Mouse (Mus musculus): Measurements from ENCODE around the gene Psmb5. TPM values are rescaled to one million over a fixed set of nuclear protein-coding genes. Genes with fewer than 3 reads are reported as not detected.
"Not testable (repeated sequence)": the region's sequence is repeated elsewhere in the genome, so short reads cannot be mapped to it uniquely, and the experiment has no call there.

Gene Psmb5
- polyA plus RNA-seq, 1 experiment from 2014 or later: 352 TPM

GRCm38 (mm10) chr14:54617152-54617896 lies 498 bp downstream of the Psmb5 start:
- WGBS: 2% methylated on average over 36 of the region's 38 CpGs
- peak overlapping the region; percentile 89 for H3K4me3 ChIP-seq (ENCODE audit: low read length)
- ATAC-seq (ENCODE audit: low read depth): peak; percentile 58

GRCm38 (mm10) chr14:54616226-54616825 lies 1.5 kb downstream of the Psmb5 start:
- WGBS: 91% methylated on average over 16 of the region's 16 CpGs
- peaks cover 7% of the 10 kb centered on the region for H3K4me1 ChIP-seq (replicated peaks; ENCODE audit: control insufficient read depth, insufficient read depth, low read length)
- no peak for ATAC-seq (ENCODE audit: low read depth)
- H3K4me3 ChIP-seq (ENCODE audit: low read length): no peak overlapping the region; the same call in 1 of the 2 replicates
- H3K9me3 ChIP-seq (ENCODE audit: control insufficient read depth, low read length): no peaks in the 10 kb centered on the region
- H3K36me3 ChIP-seq (ENCODE audit: control insufficient read depth, insufficient read depth, low read length): peaks cover 22% of the 10 kb centered on the region
- no peak overlapping the region for H3K9ac ChIP-seq (ENCODE audit: low read length)
- H3K27ac ChIP-seq (ENCODE audit: low read length): no peak overlapping the region
- no peak overlapping the region for H3K4me2 ChIP-seq (ENCODE audit: low read depth, low read length)
- no peaks in the 10 kb centered on the region for H3K27me3 ChIP-seq (ENCODE audit: control insufficient read depth, insufficient read depth, low read depth, low read length)

More at GRCm38 (mm10) chr14:54617152-54617896, 498 bp downstream of the Psmb5 start:
- Histone ChIP-seq H3K27ac (ENCODE audit: low read length) (peak overlapping the region; percentile 67), H3K36me3 (ENCODE audit: control insufficient read depth, insufficient read depth, low read length) (peaks cover 19% of the 10 kb centered on the region), H3K4me1 (replicated peaks; ENCODE audit: control insufficient read depth, insufficient read depth, low read length) (peaks cover 7% of the 10 kb centered on the region), H3K9ac (ENCODE audit: low read length) (peak overlapping the region; percentile 90), H3K4me2 (ENCODE audit: low read depth, low read length) (peak overlapping the region; percentile 86), H3K27me3 (ENCODE audit: control insufficient read depth, insufficient read depth, low read depth, low read length) (no peaks in the 10 kb centered on the region), H3K9me3 (ENCODE audit: control insufficient read depth, low read length) (no peaks in the 10 kb centered on the region)

- not testable (repeated sequence) for H3K9ac ChIP-seq (ENCODE audit: low read length); H3K27me3 ChIP-seq (ENCODE audit: control insufficient read depth, insufficient read depth, low read depth, low read length); H3K27ac ChIP-seq (ENCODE audit: low read length); H3K9me3 ChIP-seq (ENCODE audit: control insufficient read depth, low read length); ATAC-seq (ENCODE audit: low read depth); H3K4me2 ChIP-seq (ENCODE audit: low read depth, low read length); H3K4me3 ChIP-seq (ENCODE audit: low read length); H3K4me1 ChIP-seq (replicated peaks; ENCODE audit: control insufficient read depth, insufficient read depth, low read length)
- H3K36me3 ChIP-seq (ENCODE audit: control insufficient read depth, insufficient read depth, low read length): peaks cover 22% of the 10 kb centered on the region
- WGBS: 94% methylated on average over 14 of the region's 16 CpGs
Measured at GRCm38 (mm10) chr14:54614130-54614529, 3.7 kb downstream of the Psmb5 start.

- Histone ChIP-seq H3K4me2 (ENCODE audit: low read depth, low read length) (no peak overlapping the region), H3K36me3 (ENCODE audit: control insufficient read depth, insufficient read depth, low read length) (peaks cover 21% of the 10 kb centered on the region), H3K27me3 (ENCODE audit: control insufficient read depth, insufficient read depth, low read depth, low read length) (no peaks in the 10 kb centered on the region), H3K4me1 (replicated peaks; ENCODE audit: control insufficient read depth, insufficient read depth, low read length) (0 out of 2 replicates have a peak, but pooled peaks cover 2% of the 10 kb centered on the region), H3K9me3 (ENCODE audit: control insufficient read depth, low read length) (no peaks in the 10 kb centered on the region), H3K9ac (ENCODE audit: low read length) (no peak overlapping the region), H3K27ac (ENCODE audit: low read length) (no peak overlapping the region), H3K4me3 (ENCODE audit: low read length) (no peak overlapping the region)
- WGBS: 76% methylated on average over 6 of the region's 6 CpGs
- ATAC-seq (ENCODE audit: low read depth): no peak
Measured at GRCm38 (mm10) chr14:54610648-54611047, 7.2 kb downstream of the Psmb5 start.

- Histone ChIP-seq H3K4me1 (replicated peaks; ENCODE audit: control insufficient read depth, insufficient read depth, low read length) (peaks cover 2% of the 10 kb centered on the region; the same call in 1 of the 2 replicates), H3K36me3 (ENCODE audit: control insufficient read depth, insufficient read depth, low read length) (peaks cover 14% of the 10 kb centered on the region), H3K9me3 (ENCODE audit: control insufficient read depth, low read length) (no peaks in the 10 kb centered on the region), H3K27ac (ENCODE audit: low read length) (no peak overlapping the region), H3K27me3 (ENCODE audit: control insufficient read depth, insufficient read depth, low read depth, low read length) (no peaks in the 10 kb centered on the region), H3K9ac (ENCODE audit: low read length) (no peak overlapping the region), H3K4me2 (ENCODE audit: low read depth, low read length) (no peak overlapping the region), H3K4me3 (ENCODE audit: low read length) (no peak overlapping the region)
- ATAC-seq (ENCODE audit: low read depth): no peak
- WGBS: 78% methylated on average over 4 of the region's 4 CpGs
Measured at GRCm38 (mm10) chr14:54609962-54610361, 7.9 kb downstream of the Psmb5 start.

GRCm38 (mm10) chr14:54609245-54609644 lies 8.6 kb downstream of the Psmb5 start:
- Histone ChIP-seq H3K9ac (ENCODE audit: low read length) (no peak overlapping the region), H3K4me3 (ENCODE audit: low read length) (no peak overlapping the region)
- no peak for ATAC-seq (ENCODE audit: low read depth)

GRCm38 (mm10) chr14:54607226-54607625 lies 10.6 kb downstream of the Psmb5 start:
- no peak overlapping the region for H3K4me3 ChIP-seq (ENCODE audit: low read length)
- no peak overlapping the region; the same call in 1 of the 2 replicates for H3K9ac ChIP-seq (ENCODE audit: low read length)
- no peaks in the 10 kb centered on the region for H3K27me3 ChIP-seq (ENCODE audit: control insufficient read depth, insufficient read depth, low read depth, low read length)
- ATAC-seq (ENCODE audit: low read depth): no peak
- peaks cover 3% of the 10 kb centered on the region; the same call in 1 of the 2 replicates for H3K36me3 ChIP-seq (ENCODE audit: control insufficient read depth, insufficient read depth, low read length)
- no peak overlapping the region for H3K4me2 ChIP-seq (ENCODE audit: low read depth, low read length)
- no peak overlapping the region; the same call in 1 of the 2 replicates for H3K27ac ChIP-seq (ENCODE audit: low read length)
- peaks cover 10% of the 10 kb centered on the region for H3K4me1 ChIP-seq (replicated peaks; ENCODE audit: control insufficient read depth, insufficient read depth, low read length)
- H3K9me3 ChIP-seq (ENCODE audit: control insufficient read depth, low read length): no peaks in the 10 kb centered on the region
- 26% methylated on average over 8 of the region's 8 CpGs for WGBS

More at GRCm38 (mm10) chr14:54609245-54609644, 8.6 kb downstream of the Psmb5 start:
- H3K36me3 ChIP-seq (ENCODE audit: control insufficient read depth, insufficient read depth, low read length): peaks cover 11% of the 10 kb centered on the region
- 48% methylated on average over 4 of the region's 4 CpGs for WGBS
- peaks cover 4% of the 10 kb centered on the region; the same call in 1 of the 2 replicates for H3K4me1 ChIP-seq (replicated peaks; ENCODE audit: control insufficient read depth, insufficient read depth, low read length)
- no peaks in the 10 kb centered on the region for H3K27me3 ChIP-seq (ENCODE audit: control insufficient read depth, insufficient read depth, low read depth, low read length)
- no peaks in the 10 kb centered on the region for H3K9me3 ChIP-seq (ENCODE audit: control insufficient read depth, low read length)
- no peak overlapping the region for H3K4me2 ChIP-seq (ENCODE audit: low read depth, low read length)
- no peak overlapping the region for H3K27ac ChIP-seq (ENCODE audit: low read length)

GRCm38 (mm10) chr14:54605752-54606321 lies 12.0 kb downstream of the Psmb5 start, which contains the start of gene 4931414P19Rik:
TSS of gene 4931414P19Rik (minus strand) at chr14:54605993.
- no peaks in the 10 kb centered on the region for H3K27me3 ChIP-seq (ENCODE audit: control insufficient read depth, insufficient read depth, low read depth, low read length)
- peak within 1 kb of the TSS; percentile 62 for H3K4me3 ChIP-seq (ENCODE audit: low read length)
- H3K9ac ChIP-seq (ENCODE audit: low read length): peak within 1 kb of the TSS; percentile 79
- H3K4me1 ChIP-seq (replicated peaks; ENCODE audit: control insufficient read depth, insufficient read depth, low read length): peaks cover 11% of the 10 kb centered on the region
- H3K4me2 ChIP-seq (ENCODE audit: low read depth, low read length): peak within 1 kb of the TSS; percentile 71
- H3K27ac ChIP-seq (ENCODE audit: low read length): peak within 1 kb of the TSS; percentile 91
- ATAC-seq (ENCODE audit: low read depth): peak; percentile 73
- H3K9me3 ChIP-seq (ENCODE audit: control insufficient read depth, low read length): no peaks in the 10 kb centered on the region
- no peaks in the 10 kb centered on the region for H3K36me3 ChIP-seq (ENCODE audit: control insufficient read depth, insufficient read depth, low read length)
- WGBS: 0% methylated on average over 28 of the region's 39 CpGs

- Histone ChIP-seq H3K4me2 (ENCODE audit: low read depth, low read length) (peak overlapping the region; percentile 39), H3K27ac (ENCODE audit: low read length) (peak overlapping the region; percentile 80), H3K4me3 (ENCODE audit: low read length) (peak overlapping the region; percentile 73), H3K4me1 (replicated peaks; ENCODE audit: control insufficient read depth, insufficient read depth, low read length) (peaks cover 11% of the 10 kb centered on the region), H3K9ac (ENCODE audit: low read length) (0 out of 2 replicates have a peak overlapping the region, but pooled peaks have one; percentile 37), H3K9me3 (ENCODE audit: control insufficient read depth, low read length) (no peaks in the 10 kb centered on the region), H3K27me3 (ENCODE audit: control insufficient read depth, insufficient read depth, low read depth, low read length) (no peaks in the 10 kb centered on the region), H3K36me3 (ENCODE audit: control insufficient read depth, insufficient read depth, low read length) (0 out of 2 replicates have a peak, but pooled peaks cover 4% of the 10 kb centered on the region)
- 79% methylated on average over 8 of the region's 8 CpGs for WGBS
- ATAC-seq (ENCODE audit: low read depth): no peak
Measured at GRCm38 (mm10) chr14:54603686-54604085, 14.1 kb downstream of the Psmb5 start.

All from lung, embryonic 16.5 days (tissue).